Mouse (Mus musculus) heart, embryonic 13.5 days (tissue): ENCODE results near the gene Il22. TPM values are rescaled to one million over a fixed set of nuclear protein-coding genes. Genes with fewer than 3 reads are reported as not detected.
"Not testable (repeated sequence)": the region's sequence is repeated elsewhere in the genome, so short reads cannot be mapped to it uniquely, and the experiment has no call there.

ENCODE experiments used
- ATAC-seq: fragments of 200-750 bp; cut with Nextera tagmentation; 2 replicates; pipeline ENCODE4 v1.8.0; 2017; ENCODE audit warnings: moderate TSS enrichment; ENCODE audit not compliant: insufficient number of reproducible peaks, low FRiP score, low TSS enrichment; ENCODE audit errors: extremely low read depth
- H3K27ac ChIP-seq: fragments of 300-500 bp; sonication (generic); replicated peaks from 2 replicates; pipeline ENCODE4 v1.5.1; 2015; ENCODE audit warnings: moderate library complexity, mild to moderate bottlenecking, inconsistent platforms
- H3K27me3 ChIP-seq: fragments of 300-500 bp; sonication (generic); replicated peaks from 2 replicates; pipeline ENCODE4 v1.6.1; 2015; ENCODE audit warnings: mild to moderate bottlenecking, inconsistent platforms
- H3K36me3 ChIP-seq: fragments of 300-500 bp; sonication (generic); 2 replicates; pipeline ENCODE4 v1.6.1; 2015; ENCODE audit warnings: mild to moderate bottlenecking, inconsistent platforms
- H3K4me1 ChIP-seq: fragments of 300-500 bp; sonication (generic); 2 replicates; pipeline ENCODE4 v1.6.1; 2015; ENCODE audit warnings: inconsistent platforms
- H3K4me2 ChIP-seq: fragments of 300-500 bp; sonication (generic); 2 replicates; pipeline ENCODE4 v1.6.1; 2015; ENCODE audit warnings: inconsistent platforms, mild to moderate bottlenecking, moderate library complexity
- H3K4me3 ChIP-seq: fragments of 300-500 bp; sonication (generic); 2 replicates; pipeline ENCODE4 v1.5.1; 2015; ENCODE audit warnings: moderate library complexity, mild to moderate bottlenecking, inconsistent platforms
- H3K9ac ChIP-seq: fragments of 300-500 bp; sonication (generic); 2 replicates; pipeline ENCODE4 v1.6.1; 2015; ENCODE audit warnings: inconsistent platforms, mild to moderate bottlenecking, moderate library complexity
- H3K9me3 ChIP-seq: fragments of 300-500 bp; sonication (generic); 2 replicates; pipeline ENCODE4 v1.6.1; 2016; ENCODE audit warnings: inconsistent platforms
- WGBS: fragments of 180-500 bp; shearing (Covaris S2); methylation state at CpG from one replicate; pipeline ENCODE4 v1.1.7; 2015; ENCODE audit warnings: mixed read lengths; 5-methylcytosine and 5-hydroxymethylcytosine counted together
- polyA plus RNA-seq: library from polyadenylated mRNA; unstranded; fragments of >200 nt; fragmentation: Nextera tagmentation; extraction: Ambion mirVana; gene quantifications from 2 replicates; pipeline ENCODE4 v1.2.1, GENCODE M21; 2015

Gene Il22
- polyA plus RNA-seq: not detected in 2 replicates

GRCm38 (mm10) chr10:118204642-118205041 lies at the start of gene Il22:
Il22 (plus strand) TSS chr10:118204942.
- ATAC-seq: no peak
- Histone ChIP-seq H3K9ac (no peak within 1 kb of the TSS), H3K4me2 (no peak within 1 kb of the TSS), H3K4me3 (no peak within 1 kb of the TSS), H3K27me3 (no peaks in the 10 kb centered on the region), H3K9me3 (no peaks in the 10 kb centered on the region), H3K36me3 (no peaks in the 10 kb centered on the region), H3K4me1 (no peaks in the 10 kb centered on the region), H3K27ac (no peak within 1 kb of the TSS)
- WGBS: 67% methylated on average over 4 of the region's 4 CpGs

GRCm38 (mm10) chr10:118155932-118156331 lies 48.8 kb upstream of the Il22 start:
- H3K9me3 ChIP-seq: no peaks in the 10 kb centered on the region
- no peak overlapping the region for H3K4me3 ChIP-seq
- no peak for ATAC-seq
- no peak overlapping the region for H3K27ac ChIP-seq
- H3K27me3 ChIP-seq: no peaks in the 10 kb centered on the region
- H3K4me1 ChIP-seq: no peaks in the 10 kb centered on the region
- no peak overlapping the region for H3K9ac ChIP-seq
- H3K36me3 ChIP-seq: peaks cover 52% of the 10 kb centered on the region
- no peak overlapping the region for H3K4me2 ChIP-seq

GRCm38 (mm10) chr10:118161131-118161530 lies 43.6 kb upstream of the Il22 start:
- H3K4me2 ChIP-seq: no peak overlapping the region
- no peaks in the 10 kb centered on the region for H3K9me3 ChIP-seq
- no peak overlapping the region for H3K27ac ChIP-seq
- H3K9ac ChIP-seq: no peak overlapping the region
- WGBS: 79% methylated on average over 2 of the region's 2 CpGs
- H3K4me3 ChIP-seq: no peak overlapping the region
- peaks cover 73% of the 10 kb centered on the region for H3K36me3 ChIP-seq
- ATAC-seq: no peak
- H3K27me3 ChIP-seq: no peaks in the 10 kb centered on the region
- no peaks in the 10 kb centered on the region for H3K4me1 ChIP-seq

- Histone ChIP-seq H3K9ac (no peak overlapping the region), H3K4me2 (no peak overlapping the region), H3K9me3 (no peaks in the 10 kb centered on the region), H3K4me3 (no peak overlapping the region), H3K27ac (no peak overlapping the region), H3K4me1 (no peaks in the 10 kb centered on the region), H3K36me3 (peaks cover 37% of the 10 kb centered on the region), H3K27me3 (no peaks in the 10 kb centered on the region)
- WGBS: 80% methylated on average over 12 of the region's 12 CpGs
- no peak for ATAC-seq
Observed at GRCm38 (mm10) chr10:118169212-118169611, 35.5 kb upstream of the Il22 start.

GRCm38 (mm10) chr10:118172416-118172815 lies 32.3 kb upstream of the Il22 start:
- H3K27me3 ChIP-seq: no peaks in the 10 kb centered on the region
- H3K27ac ChIP-seq: no peak overlapping the region
- H3K36me3 ChIP-seq: peaks cover 13% of the 10 kb centered on the region; the same call in 1 of the 2 replicates
- H3K4me3 ChIP-seq: no peak overlapping the region
- H3K9me3 ChIP-seq: no peaks in the 10 kb centered on the region
- WGBS: 76% methylated on average over 8 of the region's 8 CpGs
- H3K9ac ChIP-seq: no peak overlapping the region
- no peaks in the 10 kb centered on the region for H3K4me1 ChIP-seq
- ATAC-seq: no peak
- H3K4me2 ChIP-seq: no peak overlapping the region

- H3K4me2 ChIP-seq: no peak overlapping the region
- 85% methylated on average over 3 of the region's 3 CpGs for WGBS
- no peak overlapping the region for H3K9ac ChIP-seq
- H3K9me3 ChIP-seq: no peaks in the 10 kb centered on the region
- no peaks in the 10 kb centered on the region for H3K4me1 ChIP-seq
- H3K27ac ChIP-seq: no peak overlapping the region
- H3K4me3 ChIP-seq: no peak overlapping the region
- ATAC-seq: no peak
- H3K27me3 ChIP-seq: no peaks in the 10 kb centered on the region
- peaks cover 13% of the 10 kb centered on the region; the same call in 1 of the 2 replicates for H3K36me3 ChIP-seq
Observed at GRCm38 (mm10) chr10:118172876-118173275, 31.9 kb upstream of the Il22 start.

- H3K9ac ChIP-seq, ATAC-seq, H3K4me1 ChIP-seq, H3K36me3 ChIP-seq, H3K9me3 ChIP-seq, H3K27me3 ChIP-seq, H3K4me3 ChIP-seq, H3K4me2 ChIP-seq, H3K27ac ChIP-seq: not testable (repeated sequence)
- 52% methylated on average over 4 of the region's 4 CpGs for WGBS
Observed at GRCm38 (mm10) chr10:118175542-118175941, 29.2 kb upstream of the Il22 start.

- WGBS: 59% methylated on average over 10 of the region's 10 CpGs
- Histone ChIP-seq H3K27ac (no peak overlapping the region), H3K9me3 (no peaks in the 10 kb centered on the region), H3K36me3 (no peaks in the 10 kb centered on the region), H3K9ac (no peak overlapping the region), H3K4me1 (no peaks in the 10 kb centered on the region), H3K27me3 (no peaks in the 10 kb centered on the region), H3K4me2 (no peak overlapping the region), H3K4me3 (no peak overlapping the region)
- no peak for ATAC-seq
Observed at GRCm38 (mm10) chr10:118178735-118179151, 26.0 kb upstream of the Il22 start.

GRCm38 (mm10) chr10:118179265-118179664 lies 25.5 kb upstream of the Il22 start:
- WGBS: 79% methylated on average over 11 of the region's 11 CpGs
- H3K36me3 ChIP-seq: no peaks in the 10 kb centered on the region
- no peak overlapping the region for H3K9ac ChIP-seq

GRCm38 (mm10) chr10:118195150-118195549 lies 9.6 kb upstream of the Il22 start:
- WGBS: 25% methylated on average over 3 of the region's 3 CpGs
- not testable (repeated sequence) for H3K4me2 ChIP-seq, H3K36me3 ChIP-seq, H3K9me3 ChIP-seq, H3K27me3 ChIP-seq, H3K9ac ChIP-seq, ATAC-seq, H3K27ac ChIP-seq, H3K4me3 ChIP-seq, H3K4me1 ChIP-seq

More at GRCm38 (mm10) chr10:118179265-118179664, 25.5 kb upstream of the Il22 start:
- Histone ChIP-seq H3K9me3 (no peaks in the 10 kb centered on the region), H3K27ac (no peak overlapping the region), H3K27me3 (no peaks in the 10 kb centered on the region), H3K4me1 (no peaks in the 10 kb centered on the region), H3K4me2 (no peak overlapping the region), H3K4me3 (no peak overlapping the region)
- ATAC-seq: no peak

- H3K9ac ChIP-seq, H3K36me3 ChIP-seq, H3K9me3 ChIP-seq, H3K27ac ChIP-seq, H3K4me3 ChIP-seq, H3K4me1 ChIP-seq, H3K27me3 ChIP-seq, ATAC-seq, H3K4me2 ChIP-seq: not testable (repeated sequence)
- WGBS: 86% methylated on average over 2 of the region's 4 CpGs
Observed at GRCm38 (mm10) chr10:118215719-118216393, 11.1 kb downstream of the Il22 start.

- not testable (repeated sequence) for ATAC-seq, H3K4me2 ChIP-seq, H3K4me1 ChIP-seq, H3K9ac ChIP-seq, H3K9me3 ChIP-seq, H3K27ac ChIP-seq, H3K27me3 ChIP-seq, H3K36me3 ChIP-seq, H3K4me3 ChIP-seq
- WGBS: no CpG with 5 or more reads among the region's 2 CpGs
Observed at GRCm38 (mm10) chr10:118227629-118228028, 22.9 kb downstream of the Il22 start.
